Mouse (Mus musculus) lung, postnatal 0 days (tissue): Measurements from ENCODE around the gene G430095P16Rik.

Experiments
- CTCF ChIP-seq: IDR thresholded peaks from 2 replicates; pipeline ENCODE4 v1.5.1; 2016; ENCODE audit warnings: antibody characterized with exemption, mild to moderate bottlenecking
- EP300 ChIP-seq: IDR thresholded peaks from 2 replicates; pipeline ENCODE4 v1.6.1; 2016; ENCODE audit warnings: antibody characterized with exemption, mild to moderate bottlenecking, control low read depth

- TF ChIP-seq CTCF (no peak), EP300 (no peak)
These were observed 11.2 kb downstream of the G430095P16Rik start for GRCm38 (mm10) chr8:84733959-84734358.
